Mouse (Mus musculus) cerebellum, postnatal 25 days (tissue): ENCODE data around the gene Mapk8ip1.

Source experiments
- DNase-seq, 2 experiments: peaks; one replicate each; pipeline ENCODE4 v3.0.0; 2021; ENCODE audit warnings: mixed read lengths in 2 of 2

The Mapk8ip1 gene

DNA sequence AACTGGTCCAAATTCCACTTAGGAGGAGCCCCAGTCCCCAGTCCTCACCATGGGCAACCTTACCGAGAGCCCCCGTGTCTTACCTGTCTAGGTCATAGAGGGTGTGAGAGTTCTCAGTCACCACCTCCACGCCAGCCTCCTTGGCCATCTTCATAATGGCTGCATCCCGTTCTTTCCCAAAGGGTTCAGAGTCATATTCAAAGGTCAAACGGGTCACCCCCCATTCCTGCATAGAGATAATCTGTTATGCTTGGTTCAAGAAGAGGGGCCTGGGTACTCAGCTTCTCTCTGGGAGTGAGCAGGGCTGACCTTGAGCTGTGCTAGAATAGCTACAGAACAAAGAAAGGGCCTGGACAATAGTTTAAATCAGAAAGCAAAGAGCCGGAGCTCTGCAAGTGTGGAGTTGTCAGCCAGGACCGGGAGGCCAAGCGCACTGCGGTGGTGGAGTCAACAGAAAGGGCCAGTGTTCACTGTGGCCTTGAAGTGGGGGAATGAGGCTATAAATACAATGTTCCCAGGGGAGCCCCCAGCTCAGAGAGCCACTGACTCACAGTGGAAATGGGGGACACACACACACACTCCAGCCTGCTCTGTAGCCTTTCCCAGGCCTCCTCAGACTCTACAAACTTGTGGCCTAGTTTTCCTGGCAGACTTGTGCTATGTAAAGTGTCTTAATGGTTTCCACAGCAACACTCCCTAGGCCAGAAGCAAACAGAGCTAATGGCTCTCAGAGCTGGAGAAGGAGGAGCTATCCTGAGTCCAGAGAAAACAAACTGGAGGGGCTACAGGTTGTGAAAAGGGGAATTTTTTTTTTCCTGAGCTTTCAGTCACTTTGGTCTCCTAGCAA lies 23.6 kb upstream of the Mapk8ip1 start:
- DNase-seq = peak; percentile 30 to 38

DNA sequence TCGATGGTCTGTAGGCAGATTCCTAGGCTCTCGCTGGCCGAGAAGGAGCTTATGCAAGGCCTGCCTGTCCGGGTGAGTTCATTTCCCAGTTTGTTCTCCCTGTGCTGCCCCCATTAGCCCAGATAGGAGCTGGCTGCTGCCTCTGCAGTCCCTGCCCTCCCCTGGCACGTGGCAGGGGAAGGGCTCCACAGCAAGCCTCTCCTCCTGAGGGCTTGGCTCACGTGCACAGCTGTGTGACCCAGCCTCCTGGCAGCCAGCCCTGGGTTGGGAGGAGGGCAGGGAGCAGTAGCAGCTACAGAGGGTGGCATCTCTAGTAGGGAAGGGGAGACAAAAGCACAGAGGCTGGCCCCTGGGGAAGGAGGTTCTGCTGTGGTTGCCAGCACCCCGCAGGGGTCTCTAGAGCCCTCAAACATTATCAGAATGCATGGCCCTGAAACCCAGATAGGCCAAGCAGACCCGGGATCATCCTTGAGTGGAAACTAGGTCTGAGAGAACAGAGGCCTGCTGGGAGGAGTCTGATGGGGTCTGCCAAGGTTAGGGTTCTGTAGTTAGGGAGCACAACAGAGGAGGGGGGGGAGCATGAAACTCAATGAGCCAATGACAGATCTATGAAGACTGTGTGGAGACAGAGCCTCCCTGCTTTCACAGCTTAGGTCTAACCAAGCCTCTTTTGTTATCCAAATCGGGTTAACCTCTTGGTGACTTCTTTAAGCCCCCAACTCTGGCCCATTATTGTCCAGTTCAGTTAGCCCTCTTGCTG lies 22.8 kb upstream of the Mapk8ip1 start:
- DNase-seq = peak; percentile 85 to 90

DNA sequence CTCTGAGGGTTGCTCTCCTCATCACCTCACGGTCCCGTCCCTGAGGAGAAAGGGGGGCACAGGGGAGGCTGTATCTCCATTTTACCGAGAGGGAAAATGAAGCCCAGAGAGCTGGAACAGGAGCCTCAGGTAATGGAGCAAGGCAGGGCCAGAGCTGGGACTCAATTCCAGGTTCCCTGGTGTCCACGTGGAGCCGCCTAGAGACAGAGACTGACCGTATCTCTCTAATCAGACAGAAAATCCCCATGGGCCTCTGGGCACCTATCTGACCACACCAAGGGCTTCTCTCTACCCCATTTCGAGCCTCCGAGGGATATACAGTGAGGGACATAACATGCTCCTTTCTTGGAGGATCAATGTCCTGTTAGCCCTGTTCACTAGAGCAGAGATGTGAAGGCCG lies 22.1 kb upstream of the Mapk8ip1 start:
- no peak for DNase-seq

DNA sequence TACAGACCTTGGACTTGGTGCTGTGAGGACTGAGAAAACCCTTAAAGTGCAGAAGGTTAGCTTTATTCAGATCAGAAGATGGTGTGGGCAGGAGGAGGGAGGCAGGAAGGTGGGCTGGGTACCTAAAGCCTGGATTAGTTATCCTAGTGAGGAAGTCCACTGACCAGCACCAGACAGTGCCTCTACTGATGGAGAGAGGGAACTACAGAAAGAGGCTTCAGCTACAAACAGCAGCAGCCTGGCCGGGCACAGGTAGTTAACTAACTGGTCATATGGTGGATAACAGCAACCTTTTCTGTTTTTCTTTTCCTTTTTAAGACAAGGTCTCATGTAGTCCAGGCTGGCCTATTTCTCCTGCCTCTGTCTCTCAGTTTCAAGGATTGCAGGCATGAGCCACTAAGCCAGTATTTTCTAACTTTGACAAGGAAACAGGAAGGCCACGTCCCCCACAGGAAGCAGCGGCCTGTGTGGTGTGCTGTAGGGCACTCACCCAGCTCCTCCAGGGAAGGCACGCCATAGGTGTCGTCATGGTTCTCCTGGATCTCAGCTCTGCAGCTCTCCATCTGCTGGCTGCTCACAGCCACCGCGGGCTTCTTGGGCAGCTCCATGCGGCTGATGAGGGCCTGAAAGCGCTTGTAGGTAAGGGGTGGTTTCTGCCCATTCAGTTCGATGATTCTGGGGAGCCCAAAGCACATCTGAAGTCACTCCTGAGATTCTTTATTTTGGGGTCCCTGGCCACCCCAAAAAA lies 21.5 kb upstream of the Mapk8ip1 start:
- DNase-seq = peak; percentile 61 to 70

DNA sequence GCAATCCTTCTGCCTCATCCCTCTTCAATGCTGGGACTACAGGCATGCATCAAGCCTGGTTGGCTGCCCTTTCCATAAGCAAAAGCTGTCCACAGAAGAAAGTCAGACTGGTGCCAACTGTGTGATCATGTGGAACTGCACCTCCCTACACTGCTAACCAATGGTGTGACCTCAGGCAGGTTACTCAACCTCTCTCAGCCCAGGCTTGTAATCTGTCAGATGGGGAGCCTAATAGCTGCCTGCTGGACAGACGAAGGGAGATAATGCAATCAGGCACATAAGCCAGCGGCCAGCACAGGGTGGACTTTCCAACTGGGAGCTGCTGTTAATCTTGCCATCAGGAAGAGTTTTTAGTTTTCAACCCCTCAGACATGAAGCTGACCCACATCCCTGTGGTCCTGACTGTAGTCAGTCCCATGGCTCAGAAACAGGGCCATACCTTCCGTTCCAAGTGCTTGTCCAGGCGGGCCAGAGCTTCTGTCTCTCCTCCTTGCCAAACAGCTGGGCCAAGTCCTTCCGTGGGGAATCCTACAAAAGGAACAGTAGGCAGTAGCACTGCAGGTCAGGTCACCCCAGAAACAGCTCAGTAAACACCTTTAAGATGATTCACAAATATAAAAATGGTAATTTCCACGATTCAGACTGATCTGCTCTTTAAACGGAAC lies 20.8 kb upstream of the Mapk8ip1 start:
- peak in 1 of 2 experiments; percentile 32 for DNase-seq

DNA sequence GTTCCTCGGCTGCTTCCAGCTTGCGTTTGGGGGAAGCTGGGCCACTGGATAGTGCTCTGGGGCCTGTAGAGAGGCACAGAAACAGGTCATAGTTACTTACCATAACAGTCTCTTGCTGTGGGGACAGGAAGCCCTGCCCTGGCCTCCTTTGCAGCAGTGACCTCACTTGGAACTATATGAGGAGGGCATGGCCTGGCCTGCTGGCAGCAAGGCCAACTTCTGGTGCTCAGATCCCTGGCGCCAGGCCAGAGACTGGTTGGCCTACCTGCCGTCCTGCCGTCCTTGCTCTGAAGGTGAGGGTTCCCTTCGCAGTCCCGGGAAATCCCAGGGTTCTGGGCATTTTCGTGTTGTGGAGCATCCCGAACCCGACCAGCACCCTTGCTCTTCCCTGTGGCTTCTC lies 10.6 kb upstream of the Mapk8ip1 start:
- peak; percentile 83 to 88 for DNase-seq

DNA sequence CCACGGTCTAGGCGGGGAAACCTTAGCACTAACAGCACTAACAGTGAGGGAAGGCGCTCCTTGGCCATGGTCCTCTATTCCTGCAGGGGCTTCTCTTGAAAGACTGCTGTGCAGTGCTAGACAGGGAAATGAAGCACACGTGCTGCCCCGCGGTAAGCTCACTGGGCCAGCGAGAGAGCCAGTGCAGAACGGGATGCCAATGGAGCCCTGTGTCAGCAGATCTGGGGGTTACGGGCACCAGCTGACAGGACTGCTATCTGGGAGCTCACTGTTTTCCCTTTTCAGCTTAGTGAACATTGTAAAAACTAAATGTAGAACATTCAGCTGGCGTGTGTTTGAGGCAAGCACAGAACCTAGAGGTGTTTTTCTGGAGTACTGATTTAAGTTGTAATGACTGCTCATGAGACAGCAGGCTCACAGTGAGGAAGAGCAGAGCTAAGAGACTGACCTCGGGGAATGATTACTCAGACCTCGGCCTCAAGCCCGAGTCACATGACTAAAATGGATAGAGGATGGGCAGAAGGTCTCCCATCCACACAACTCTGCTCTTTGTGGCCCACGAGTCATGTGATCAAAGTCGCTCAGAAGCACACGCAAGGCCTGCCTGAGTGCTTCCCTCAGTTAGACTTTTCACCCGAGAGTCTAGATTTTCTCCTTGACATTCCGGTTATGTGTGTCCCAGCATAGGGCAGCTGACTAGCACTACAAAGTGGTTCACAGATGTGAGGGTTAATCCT lies 7.4 kb upstream of the Mapk8ip1 start:
- no peak for DNase-seq

DNA sequence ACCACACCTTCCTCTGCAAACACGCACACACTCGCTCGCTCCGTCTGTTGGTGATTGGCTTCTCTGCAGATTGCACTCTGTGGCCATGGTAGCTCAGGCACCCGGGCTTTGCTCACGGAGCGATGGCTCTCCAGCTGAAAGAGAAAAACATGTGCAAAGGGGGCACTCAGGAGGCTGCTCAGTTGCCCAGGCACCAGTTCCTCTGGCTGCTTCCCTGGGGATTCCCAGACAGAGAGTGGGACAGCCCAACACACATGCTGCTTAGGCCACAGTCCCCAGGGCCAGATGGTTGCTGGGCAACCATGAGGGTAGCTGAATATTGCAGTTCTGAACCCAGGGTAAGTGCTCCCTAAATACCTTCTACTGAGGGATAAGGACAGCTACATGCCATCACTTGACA lies 4.6 kb upstream of the Mapk8ip1 start:
- peak; percentile 48 to 55 for DNase-seq

DNA sequence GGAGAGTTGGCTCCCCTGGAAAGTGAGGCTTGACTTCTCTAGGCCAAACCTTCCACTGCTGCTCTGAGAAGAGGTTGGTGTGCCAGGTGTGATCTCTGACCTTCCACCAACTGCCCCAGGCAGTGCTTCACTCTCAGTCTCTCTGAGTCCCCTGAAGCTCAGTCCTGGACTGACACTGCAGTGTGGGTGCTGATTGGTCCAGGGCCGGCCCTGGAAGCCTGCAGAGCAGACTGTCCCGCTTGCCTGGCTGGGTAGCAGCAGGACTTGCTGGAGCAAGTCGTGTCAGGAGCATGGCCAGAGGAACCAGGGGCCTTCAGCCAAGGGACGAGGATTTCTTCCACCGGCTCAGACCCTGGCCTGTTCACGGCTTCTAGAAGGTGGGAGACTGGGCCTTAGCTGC lies 3.7 kb upstream of the Mapk8ip1 start:
- peak; percentile 58 for DNase-seq

DNA sequence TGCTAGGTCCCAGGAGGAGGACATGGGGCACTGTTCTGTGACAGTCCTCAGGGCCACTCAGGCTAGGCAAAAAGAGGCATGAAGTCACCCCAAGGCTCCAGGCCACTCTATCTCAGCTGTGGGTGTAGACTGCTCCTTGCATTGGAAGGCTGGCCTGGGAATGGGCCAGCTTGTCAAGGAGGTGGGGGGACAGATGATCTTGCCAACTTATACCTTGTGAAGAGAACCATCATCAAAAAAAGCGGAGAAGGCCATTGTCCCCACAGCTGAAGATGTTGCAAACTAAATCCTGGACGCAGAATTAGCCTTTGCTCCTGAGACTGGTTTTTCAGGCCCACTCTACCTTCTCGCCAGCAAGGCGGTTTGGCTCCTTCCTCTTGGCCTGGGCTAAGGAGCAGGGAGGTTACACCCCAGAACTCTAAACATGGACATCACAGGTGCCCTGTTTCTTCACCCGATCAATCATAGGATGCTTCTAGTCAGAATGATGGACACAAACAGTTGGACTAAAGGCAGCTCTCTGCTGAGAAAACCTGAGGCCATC lies 2.8 kb upstream of the Mapk8ip1 start:
- DNase-seq = peak in 1 of 2 experiments; percentile 43

DNA sequence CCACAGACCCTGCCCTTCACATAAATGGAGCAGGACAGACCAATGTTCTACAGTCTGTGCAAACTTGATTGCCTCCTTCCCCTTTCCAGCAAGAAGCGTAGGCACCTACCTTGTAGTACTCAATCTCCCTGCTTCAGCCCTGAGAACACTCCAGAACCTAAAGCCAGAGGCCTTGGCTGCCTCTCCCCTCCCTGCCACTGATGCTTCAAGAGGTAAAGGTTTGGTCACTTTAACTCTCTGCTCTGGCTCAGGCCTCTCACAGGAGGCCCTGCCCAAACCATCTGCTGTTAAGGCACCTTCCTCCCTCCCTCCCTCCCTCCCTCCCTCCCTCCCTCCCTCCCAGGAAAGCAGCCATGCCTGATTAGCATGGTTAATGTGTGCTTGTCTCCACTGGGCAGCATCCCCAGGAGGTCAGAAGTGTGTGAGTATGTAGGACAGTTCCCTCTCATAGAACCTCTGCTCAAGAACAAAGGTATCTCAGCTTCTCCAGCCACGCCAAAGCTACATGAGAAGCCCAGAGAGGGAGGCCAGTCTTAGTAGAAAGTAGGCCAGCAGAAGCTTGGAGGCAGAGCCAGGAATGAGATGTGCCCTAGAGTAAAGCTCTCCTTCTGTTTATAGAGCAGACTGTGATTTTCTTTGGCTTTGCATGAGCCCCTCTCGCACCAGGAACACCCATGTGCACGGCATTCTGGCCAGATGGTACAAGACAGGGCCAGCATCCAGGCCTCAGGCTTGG lies 1.7 kb upstream of the Mapk8ip1 start:
- DNase-seq = peak; percentile 85 to 89

DNA sequence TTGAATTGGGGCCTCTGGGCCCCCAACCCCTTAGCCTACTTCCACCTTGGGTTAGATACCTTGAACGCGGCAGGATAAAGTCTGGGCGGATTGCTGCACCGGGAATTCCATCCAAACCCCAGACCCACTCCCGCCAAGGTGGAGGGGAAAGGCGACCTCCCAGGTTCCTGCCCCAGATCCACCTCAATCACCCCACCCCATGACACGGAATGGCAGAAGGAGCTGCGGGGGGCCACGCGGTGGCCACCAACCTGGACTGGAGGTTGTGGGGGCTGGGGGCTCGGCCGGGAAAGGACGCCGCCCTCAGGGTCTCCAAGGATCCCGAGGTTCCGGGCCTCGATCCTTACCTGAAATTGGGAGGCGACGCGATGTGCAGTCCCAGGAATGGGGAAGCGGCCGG lies 381 bp downstream of the Mapk8ip1 start:
- DNase-seq = peak; percentile 68 to 73

DNA sequence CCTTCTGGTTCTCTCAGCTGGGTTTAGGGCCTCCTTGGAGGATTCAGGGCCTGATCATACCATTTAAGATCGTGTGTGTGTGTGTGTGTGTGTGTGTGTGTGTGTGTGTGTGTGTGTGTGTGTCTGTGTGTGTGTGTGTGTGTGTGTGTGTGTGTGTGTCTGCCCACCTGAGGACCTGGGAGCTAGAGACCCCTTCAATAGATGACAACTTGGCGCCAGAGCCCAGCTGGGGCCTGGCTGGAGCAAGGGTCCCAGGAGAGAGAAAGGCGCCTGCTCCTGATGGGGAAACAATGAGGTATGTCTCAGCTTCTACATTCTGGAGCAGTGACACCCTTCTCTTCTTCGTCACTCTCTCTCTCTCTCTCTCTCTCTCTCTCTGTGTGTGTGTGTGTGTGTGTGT lies 1.2 kb downstream of the Mapk8ip1 start:
- peak in 1 of 2 experiments; percentile 45 for DNase-seq

DNA sequence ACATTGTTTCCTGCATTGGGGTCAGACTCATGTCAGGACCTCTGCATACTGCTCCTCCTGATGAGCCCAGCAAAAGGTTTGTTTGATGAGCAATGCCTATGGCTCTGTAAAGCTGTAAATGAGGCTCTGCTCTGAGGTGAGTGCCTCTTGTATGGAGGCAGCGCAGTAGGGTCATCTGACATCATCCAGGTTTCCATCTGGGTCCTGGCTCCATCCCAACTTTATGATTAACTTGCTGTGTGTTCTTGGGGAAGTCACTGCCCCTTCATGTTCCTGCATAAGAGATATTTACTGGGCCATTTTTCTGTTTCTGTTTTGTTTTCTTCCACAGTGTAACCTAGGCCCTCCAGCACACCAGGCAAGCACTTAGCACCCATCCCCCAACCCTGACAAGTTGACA lies 3.6 kb downstream of the Mapk8ip1 start:
- peak in 1 of 2 experiments; percentile 44 for DNase-seq

DNA sequence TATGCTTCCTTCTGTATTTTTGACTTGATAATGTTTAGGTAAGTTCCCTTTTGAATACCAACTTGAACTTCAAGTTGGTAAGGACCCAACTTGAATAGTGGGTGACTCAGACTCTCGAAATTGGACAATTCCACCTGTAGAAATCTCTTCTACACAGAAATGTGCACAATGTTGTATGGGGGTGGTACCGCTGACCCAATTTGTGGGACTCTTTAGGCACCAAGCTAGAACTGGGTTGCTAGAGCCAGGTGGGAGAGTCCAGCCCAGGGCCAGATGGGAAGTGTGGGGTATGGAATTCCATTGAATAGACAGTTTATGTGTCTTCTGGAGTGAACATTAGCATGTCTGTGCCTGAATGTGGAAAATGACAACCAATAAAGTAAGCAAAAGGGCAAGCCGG lies 5.5 kb downstream of the Mapk8ip1 start:
- DNase-seq = no peak

DNA sequence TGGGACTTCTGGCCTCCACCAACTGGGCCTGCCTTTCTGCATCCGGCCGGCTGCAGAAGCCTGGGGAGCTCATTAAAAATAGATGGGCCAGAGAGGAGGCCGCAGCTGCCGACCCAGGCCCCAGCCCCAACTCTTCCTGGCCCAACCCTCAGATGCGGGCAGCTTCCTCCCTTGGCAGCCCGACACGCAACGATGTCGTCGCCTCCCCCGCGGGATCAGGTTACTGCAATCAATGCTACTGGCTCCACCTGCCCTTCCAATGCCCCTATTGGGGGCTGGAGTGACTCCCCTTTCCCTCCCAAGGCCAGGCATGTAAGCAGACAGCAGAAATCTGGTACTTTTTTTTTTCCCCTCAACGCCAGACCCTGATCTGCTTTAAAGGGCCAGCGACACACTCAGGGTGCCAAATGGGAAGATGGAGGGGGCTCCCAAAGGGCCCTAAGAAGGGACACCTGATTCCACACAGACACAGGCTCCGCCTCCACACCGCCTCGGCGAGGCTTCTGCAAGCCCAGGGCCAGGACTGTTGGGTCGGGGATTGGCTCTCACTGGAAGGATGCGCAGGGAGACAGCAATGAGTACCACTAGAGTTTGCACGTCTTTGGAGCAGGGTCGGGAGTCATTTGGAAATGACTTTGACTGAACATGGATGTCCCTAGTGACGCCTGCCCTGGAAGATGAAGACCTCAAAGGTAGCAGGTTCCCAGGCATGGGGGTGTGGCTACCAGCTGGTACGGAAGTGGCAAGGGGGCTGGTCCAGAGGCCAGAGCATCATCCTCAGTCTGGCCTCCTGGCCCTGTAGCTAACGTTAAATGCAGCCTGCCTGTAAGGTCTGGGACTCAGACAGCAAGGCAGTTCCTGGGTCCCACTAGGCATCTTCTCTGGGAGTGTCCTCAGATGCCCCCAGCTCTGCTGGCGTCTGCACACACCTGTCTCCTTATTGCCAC lies 8.5 kb downstream of the Mapk8ip1 start:
- DNase-seq = peak; percentile 61 to 66

DNA sequence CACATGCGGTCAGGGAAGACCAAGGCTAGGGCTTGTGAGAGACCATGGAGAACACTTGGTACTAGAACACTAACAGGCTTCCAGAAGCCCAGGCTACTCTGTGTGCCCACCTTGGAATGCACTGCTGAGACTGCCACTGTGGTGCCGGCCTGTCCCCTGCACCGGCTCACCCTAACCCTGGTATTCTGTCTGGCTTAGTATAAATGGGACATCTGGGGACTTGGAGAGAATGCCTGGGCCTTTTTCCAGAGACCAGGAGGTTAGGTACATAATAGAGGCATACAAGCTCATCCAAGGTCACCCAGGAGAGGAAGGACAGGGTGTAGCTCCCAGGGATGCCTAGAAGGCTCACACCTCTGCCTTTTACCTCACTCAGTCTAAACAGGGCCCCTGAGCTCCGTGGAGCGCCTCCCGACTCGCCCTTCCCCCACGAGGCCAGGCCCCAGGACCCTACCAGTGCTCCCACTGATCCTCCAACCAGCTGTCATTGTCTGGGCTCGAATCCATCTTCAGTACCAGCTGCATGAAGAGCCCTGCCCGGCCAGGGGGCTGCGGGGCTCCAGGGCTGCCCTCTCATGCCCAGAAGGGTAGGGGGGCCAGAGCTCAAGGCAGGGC lies 9.3 kb downstream of the Mapk8ip1 start:
- no peak for DNase-seq

DNA sequence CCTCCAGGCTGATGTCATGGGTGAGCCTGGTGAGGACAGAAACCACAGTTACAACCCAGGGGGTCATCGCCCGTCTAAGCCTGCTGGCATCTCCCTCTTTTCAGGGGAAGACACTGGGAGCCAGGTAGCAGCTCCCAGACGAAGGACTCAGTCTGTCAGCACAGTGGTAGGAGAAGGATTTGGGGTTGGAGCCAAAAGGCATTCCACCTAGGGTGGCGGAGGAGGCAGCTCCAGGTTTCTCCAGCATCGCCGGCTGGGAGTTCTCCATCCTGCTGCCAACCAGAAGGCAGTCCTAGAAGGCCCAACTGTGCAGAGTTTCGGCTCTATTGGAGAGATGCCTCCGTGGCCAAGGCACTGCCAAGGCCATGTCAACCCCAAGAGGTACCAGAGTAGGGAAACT lies 9.9 kb downstream of the Mapk8ip1 start:
- DNase-seq = peak; percentile 68 to 69

DNA sequence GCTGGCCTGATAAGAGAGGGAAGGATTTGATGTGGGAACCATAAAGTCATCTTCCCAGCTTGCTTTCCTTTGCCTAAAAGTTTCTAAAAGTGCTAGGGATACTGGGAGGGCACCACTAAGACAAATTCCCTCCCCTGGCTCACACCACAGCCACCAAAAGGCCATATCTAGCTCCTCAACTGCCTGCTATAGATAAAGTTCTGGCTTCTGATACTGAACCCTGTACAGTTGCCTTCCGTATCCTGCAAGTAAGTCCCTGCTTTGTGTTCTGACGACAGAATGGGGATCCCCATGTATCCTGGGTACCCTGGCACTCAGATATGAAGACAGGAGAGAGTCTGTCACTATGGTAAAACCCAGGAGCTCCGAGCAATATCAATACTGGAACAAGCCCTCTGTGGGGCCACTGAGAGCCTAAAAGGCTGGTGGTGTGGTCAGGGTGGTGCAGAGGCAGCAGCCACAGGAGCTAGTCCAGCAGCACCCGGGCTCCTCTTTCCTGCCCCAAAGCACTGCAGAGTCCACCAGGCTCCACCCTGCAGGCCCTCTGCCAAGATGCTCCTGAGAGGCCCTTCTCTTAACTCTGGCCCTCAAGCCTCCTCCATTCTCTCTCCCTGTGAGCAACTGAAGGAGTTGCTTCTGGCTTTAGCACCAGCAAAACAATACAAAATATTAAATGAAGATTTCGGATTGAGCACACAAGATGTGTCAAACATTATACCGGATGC lies 10.7 kb downstream of the Mapk8ip1 start:
- peak; percentile 68 to 78 for DNase-seq
